Mouse (Mus musculus): ENCODE data around the gene Olfr26.
"Not testable (repeated sequence)": the region's sequence is repeated elsewhere in the genome, so short reads cannot be mapped to it uniquely, and the experiment has no call there.

The Olfr26 gene

DNA sequence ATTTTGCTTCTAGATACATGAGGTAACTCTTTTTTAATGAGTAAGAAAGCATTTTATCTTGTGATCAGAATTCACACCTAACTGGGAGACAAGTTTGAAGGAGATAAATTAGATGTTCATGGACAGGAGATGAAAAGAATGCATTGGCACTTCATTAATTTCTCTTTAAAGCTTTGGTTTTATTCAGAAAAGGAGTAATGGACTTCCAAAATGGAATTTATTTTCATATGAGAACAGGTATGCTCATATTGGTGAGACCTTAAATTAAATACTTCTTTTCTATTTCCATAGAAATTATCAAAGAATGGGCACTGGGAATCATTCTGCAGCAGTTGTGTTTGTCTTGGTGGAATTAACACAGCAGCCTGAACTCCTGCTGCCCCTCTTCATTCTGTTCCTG, at the start of gene Olfr26:
Gene Olfr26, plus strand, starts transcription at position 301 of the 400 bp plus-strand sequence.
- no peak for DNase-seq (ENCODE audit: low spot score)

DNA sequence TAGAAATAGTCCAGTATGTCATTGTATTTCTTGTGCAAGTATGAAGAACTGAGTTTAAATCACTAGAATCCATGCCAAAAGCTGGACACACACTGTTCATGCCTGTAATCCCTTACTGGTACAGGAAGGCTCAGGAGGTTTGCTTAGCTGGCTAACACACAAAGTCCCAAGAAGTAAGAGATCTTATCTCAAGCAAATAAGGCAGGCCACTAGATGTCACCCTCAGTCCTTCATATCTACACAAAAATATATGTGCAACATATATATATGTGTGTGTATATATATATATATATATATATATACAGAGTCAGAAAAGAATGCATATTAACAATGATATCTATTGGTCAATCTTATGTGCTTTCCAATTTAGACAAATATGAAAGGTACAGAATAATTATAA, 49.2 kb upstream of the Olfr26 start:
- DNase-seq (ENCODE audit: low spot score) = no peak

DNA sequence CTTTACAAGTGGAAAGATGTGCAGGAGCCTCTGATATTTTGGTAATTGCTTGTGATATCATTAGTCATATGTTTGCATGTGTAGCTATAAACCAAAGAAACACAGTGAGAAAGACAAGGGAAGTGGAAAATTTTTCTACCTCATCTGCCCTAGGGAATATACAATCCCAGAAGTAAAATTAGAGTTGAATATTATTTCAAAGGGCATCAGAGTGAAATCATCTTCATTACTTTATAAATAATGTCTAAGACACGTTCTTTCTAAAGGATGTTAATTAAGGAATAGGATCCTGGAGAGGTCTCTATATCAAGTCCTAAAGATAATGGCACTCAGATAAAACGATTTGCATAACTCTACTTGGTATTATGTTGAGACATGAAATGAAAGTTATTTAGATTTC, 40.5 kb upstream of the Olfr26 start, which contains the start of gene Olfr922:
Gene Olfr922, plus strand, starts transcription at position 301 of the 400 bp plus-strand sequence.
- no peak for DNase-seq (ENCODE audit: low spot score)

DNA sequence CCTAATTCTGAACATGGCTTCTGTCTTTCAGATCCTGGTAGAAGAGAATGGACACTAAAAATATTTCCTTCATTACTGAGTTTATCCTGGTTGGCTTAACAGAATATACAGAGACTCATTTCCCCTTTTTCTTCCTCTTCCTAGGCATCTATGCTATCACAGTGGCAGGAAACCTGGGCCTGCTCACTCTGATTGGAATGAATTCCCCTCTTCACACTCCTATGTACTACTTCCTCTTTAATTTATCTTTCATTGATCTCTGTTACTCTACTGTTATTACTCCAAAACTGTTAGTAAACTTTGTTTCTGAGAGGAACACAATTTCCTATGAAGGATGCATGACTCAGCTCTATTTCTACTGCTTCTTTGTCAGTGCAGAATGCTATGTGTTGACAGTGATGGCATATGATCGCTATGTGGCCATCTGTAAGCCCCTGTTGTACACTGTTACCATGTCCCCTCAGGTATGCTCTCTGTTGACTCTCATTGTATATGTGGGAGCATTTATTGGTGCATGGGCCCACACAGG, 39.3 kb upstream of the Olfr26 start:
- no peak for DNase-seq (ENCODE audit: low spot score)

DNA sequence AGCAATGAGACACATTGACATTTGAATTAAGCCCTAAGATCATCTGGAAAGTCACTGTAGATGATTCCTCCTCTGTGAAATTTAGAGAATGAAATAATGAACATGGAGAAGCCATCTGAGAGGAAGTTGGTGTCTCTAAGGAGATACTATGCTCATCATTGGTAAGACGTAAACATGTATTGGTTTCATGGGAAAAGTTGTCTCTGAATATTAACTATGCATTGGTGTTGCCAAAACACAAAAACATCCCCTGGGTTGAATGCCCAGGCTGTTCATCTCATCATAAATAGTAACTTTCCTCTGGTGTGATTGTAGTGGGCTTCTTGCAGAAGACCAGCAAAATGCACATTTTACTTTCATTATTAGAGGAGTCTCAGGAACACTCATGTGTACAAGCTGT, 28.6 kb upstream of the Olfr26 start, which contains the start of gene Olfr923:
Gene Olfr923, plus strand, starts transcription at position 301 of the 400 bp plus-strand sequence.
- no peak for DNase-seq (ENCODE audit: low spot score)

DNA sequence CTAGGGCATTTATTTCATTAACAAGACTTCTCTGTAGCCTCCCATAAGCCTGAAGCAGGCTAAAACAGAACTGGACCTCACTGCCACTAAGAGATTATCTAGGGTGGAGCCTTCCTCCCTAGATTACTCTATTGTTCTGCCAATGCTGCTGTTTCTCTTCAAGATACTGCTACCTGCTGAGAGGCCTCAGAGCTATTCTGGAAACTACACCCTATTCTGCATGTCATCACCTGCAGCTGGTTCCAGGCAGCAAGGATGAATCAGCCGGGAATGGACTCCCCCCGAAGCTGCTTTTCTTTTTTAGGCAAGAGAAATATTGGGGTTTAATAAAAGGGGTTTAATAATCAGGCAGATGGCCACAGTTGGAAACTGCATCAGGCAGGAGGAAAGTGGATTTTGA, 21.8 kb upstream of the Olfr26 start:
- no peak for DNase-seq (ENCODE audit: low spot score)

DNA sequence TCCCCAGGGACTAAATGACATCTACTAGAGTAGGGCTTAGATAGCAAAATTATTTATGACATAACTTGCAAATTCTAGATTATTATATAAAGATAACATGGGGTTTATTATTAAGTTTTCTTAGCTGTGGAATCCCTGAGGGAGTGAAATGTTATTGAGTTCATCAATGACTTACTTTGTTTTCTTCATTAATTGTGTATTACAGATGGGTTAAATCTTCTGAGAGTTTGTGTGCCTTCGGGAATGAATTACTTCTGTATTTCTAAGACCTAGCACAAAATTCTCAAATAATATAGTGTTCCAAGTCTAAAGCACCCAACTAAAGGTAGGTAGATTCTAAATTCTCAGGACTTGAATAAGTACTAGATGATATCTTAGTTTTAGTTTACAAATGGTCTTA, 10.7 kb upstream of the Olfr26 start, which contains the start of gene Olfr924:
Gene Olfr924, plus strand, starts transcription at position 301 of the 400 bp plus-strand sequence.
- no peak for DNase-seq (ENCODE audit: low spot score)

DNA sequence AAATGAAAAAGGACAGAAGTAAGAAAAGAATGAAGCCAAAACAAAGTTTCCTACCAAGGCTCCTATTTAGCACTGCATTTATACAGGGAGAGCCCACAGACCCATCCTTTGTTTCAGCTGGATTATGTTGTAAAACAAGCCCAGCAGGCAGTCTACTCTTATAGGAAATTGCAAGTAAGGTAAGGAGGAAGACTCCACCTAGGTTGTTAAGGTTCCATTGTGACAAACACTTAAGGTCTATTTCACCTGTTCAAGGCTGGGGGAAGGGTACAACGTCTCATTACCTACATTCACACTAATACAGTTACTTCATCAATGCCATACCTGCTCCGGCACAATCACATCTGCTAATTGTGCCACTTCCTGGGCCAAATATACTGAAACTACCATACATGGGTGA, 20.0 kb downstream of the Olfr26 start:
- DNase-seq (ENCODE audit: low spot score) = not testable (repeated sequence)

DNA sequence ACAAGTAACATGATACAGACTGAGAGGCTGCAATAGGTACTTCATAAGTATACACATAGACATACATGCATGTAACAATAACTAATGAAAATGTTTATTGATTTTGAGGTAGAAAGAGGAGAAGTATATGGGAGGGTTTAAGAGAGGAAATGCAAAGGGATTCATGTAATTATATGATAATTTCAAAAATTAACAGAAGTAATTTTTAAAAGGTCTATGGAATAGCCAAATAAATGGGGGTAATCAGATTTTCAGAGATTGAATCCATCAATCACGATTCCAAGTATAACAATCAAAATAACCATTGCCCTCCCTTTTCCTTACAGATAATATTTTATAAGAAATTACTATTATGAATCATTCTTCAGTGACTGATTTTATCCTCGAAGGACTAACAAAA, 22.0 kb downstream of the Olfr26 start, which contains the start of gene Olfr926:
Gene Olfr926, plus strand, starts transcription at position 301 of the 400 bp plus-strand sequence.
- DNase-seq (ENCODE audit: low spot score) = no peak
